Mouse (Mus musculus): ENCODE results near the gene Gm8024. TPM values are rescaled to one million over a fixed set of nuclear protein-coding genes. Genes with fewer than 3 reads are reported as not detected.
"Not testable (repeated sequence)": the region's sequence is repeated elsewhere in the genome, so short reads cannot be mapped to it uniquely, and the experiment has no call there.

Gm8024 gene
- polyA plus RNA-seq (2017; shearing (Covaris generic)), result not detected

- ATAC-seq, result not testable (repeated sequence)
Observed at GRCm38 (mm10) chr14:42524182-42524581, at the start of gene Gm8024. Gm8024 (minus strand) TSS chr14:42524282.

GRCm38 (mm10) chr14:42543170-42543701, 19.2 kb upstream of the Gm8024 start:
- not testable (repeated sequence) for ATAC-seq

- ATAC-seq, result not testable (repeated sequence)
Observed at GRCm38 (mm10) chr14:42542316-42543169, 18.5 kb upstream of the Gm8024 start.

GRCm38 (mm10) chr14:42502249-42502648, 21.8 kb downstream of the Gm8024 start, which contains the start of gene Gm8020:
Gm8020 (minus strand) TSS chr14:42502349.
- ATAC-seq, result not testable (repeated sequence)

Other genes with a start within 250 kb of the Gm8024 start
- not detected for gene Gm9611, start 226.9 kb downstream of the Gm8024 start, polyA plus RNA-seq (2017; shearing (Covaris generic))
- not detected for gene Gm7995, start 214.1 kb downstream of the Gm8024 start, polyA plus RNA-seq (2017; shearing (Covaris generic))
- gene Gm8005, start 84.6 kb downstream of the Gm8024 start, polyA plus RNA-seq (2017; shearing (Covaris generic)), result not detected
- gene Gm8011, start 60.4 kb downstream of the Gm8024 start, polyA plus RNA-seq (2017; shearing (Covaris generic)), result not detected
- gene Gm8020, start 21.9 kb downstream of the Gm8024 start, polyA plus RNA-seq (2017; shearing (Covaris generic)), result not detected
- not detected for gene Gm17124, start 75.6 kb upstream of the Gm8024 start, polyA plus RNA-seq (2017; shearing (Covaris generic))
- not detected for gene Gm3633, start 117.6 kb upstream of the Gm8024 start, polyA plus RNA-seq (2017; shearing (Covaris generic))
- not detected for gene Gm10378, start 131.7 kb upstream of the Gm8024 start, polyA plus RNA-seq (2017; shearing (Covaris generic))
- not detected for gene Gm3015, start 244.5 kb upstream of the Gm8024 start, polyA plus RNA-seq (2017; shearing (Covaris generic))